Mouse (Mus musculus): ENCODE measurements around the gene Angptl4. TPM values are rescaled to one million over a fixed set of nuclear protein-coding genes. Genes with fewer than 3 reads are reported as not detected.
"Not testable (repeated sequence)": the region's sequence is repeated elsewhere in the genome, so short reads cannot be mapped to it uniquely, and the experiment has no call there.

Gene Angptl4
- polyA plus RNA-seq, 1 experiment from 2014 or later = 45.6 TPM

GRCm38 (mm10) chr17:33754656-33755055 lies 27.0 kb downstream of the Angptl4 start:
- H3K4me1 ChIP-seq = peaks cover 40% of the 10 kb centered on the region
- no peak overlapping the region for H3K9ac ChIP-seq
- H3K4me2 ChIP-seq (replicated peaks) = no peak overlapping the region
- H3K27ac ChIP-seq = no peak overlapping the region
- H3K36me3 ChIP-seq = peaks cover 27% of the 10 kb centered on the region
- no peaks in the 10 kb centered on the region for H3K9me3 ChIP-seq
- no peak for ATAC-seq (ENCODE audit: insufficient number of reproducible peaks, insufficient read depth, low FRiP score, low TSS enrichment)
- H3K4me3 ChIP-seq = no peak overlapping the region
- H3K27me3 ChIP-seq = no peaks in the 10 kb centered on the region
- 67% methylated on average over 1 of the region's 1 CpGs for WGBS

GRCm38 (mm10) chr17:33752297-33752696 lies 29.3 kb downstream of the Angptl4 start:
- WGBS = 97% methylated on average over 2 of the region's 2 CpGs
- Histone ChIP-seq H3K9ac (no peak overlapping the region), H3K27me3 (no peaks in the 10 kb centered on the region)

GRCm38 (mm10) chr17:33751181-33751580 lies 30.4 kb downstream of the Angptl4 start:
- H3K4me2 ChIP-seq (replicated peaks) = no peak overlapping the region
- ATAC-seq (ENCODE audit: insufficient number of reproducible peaks, insufficient read depth, low FRiP score, low TSS enrichment) = no peak
- no peaks in the 10 kb centered on the region for H3K27me3 ChIP-seq
- H3K4me3 ChIP-seq = no peak overlapping the region
- H3K4me1 ChIP-seq = peaks cover 11% of the 10 kb centered on the region
- no peak overlapping the region for H3K9ac ChIP-seq
- H3K9me3 ChIP-seq = no peaks in the 10 kb centered on the region
- H3K36me3 ChIP-seq = peaks cover 51% of the 10 kb centered on the region
- no peak overlapping the region for H3K27ac ChIP-seq

More at GRCm38 (mm10) chr17:33752297-33752696, 29.3 kb downstream of the Angptl4 start:
- peaks cover 21% of the 10 kb centered on the region for H3K4me1 ChIP-seq
- no peak overlapping the region for H3K27ac ChIP-seq
- H3K4me3 ChIP-seq = no peak overlapping the region
- no peak for ATAC-seq (ENCODE audit: insufficient number of reproducible peaks, insufficient read depth, low FRiP score, low TSS enrichment)
- no peak overlapping the region for H3K4me2 ChIP-seq (replicated peaks)
- H3K36me3 ChIP-seq = peaks cover 48% of the 10 kb centered on the region
- no peaks in the 10 kb centered on the region for H3K9me3 ChIP-seq

- Histone ChIP-seq H3K4me3 (no peak overlapping the region), H3K9me3 (no peaks in the 10 kb centered on the region), H3K4me2 (replicated peaks) (no peak overlapping the region), H3K36me3 (peaks cover 56% of the 10 kb centered on the region), H3K4me1 (no peaks in the 10 kb centered on the region), H3K27ac (no peak overlapping the region), H3K27me3 (no peaks in the 10 kb centered on the region), H3K9ac (no peak overlapping the region)
- 95% methylated on average over 5 of the region's 5 CpGs for WGBS
- no peak for ATAC-seq (ENCODE audit: insufficient number of reproducible peaks, insufficient read depth, low FRiP score, low TSS enrichment)
These were observed 32.2 kb downstream of the Angptl4 start for GRCm38 (mm10) chr17:33749451-33749850.

- Histone ChIP-seq H3K27me3 (no peaks in the 10 kb centered on the region), H3K4me2 (replicated peaks) (no peak overlapping the region), H3K36me3 (peaks cover 48% of the 10 kb centered on the region), H3K27ac (no peak overlapping the region), H3K9ac (no peak overlapping the region), H3K4me3 (no peak overlapping the region), H3K9me3 (no peaks in the 10 kb centered on the region; the same call in 1 of the 2 replicates), H3K4me1 (no peaks in the 10 kb centered on the region)
- ATAC-seq (ENCODE audit: insufficient number of reproducible peaks, insufficient read depth, low FRiP score, low TSS enrichment) = no peak
- WGBS = 72% methylated on average over 2 of the region's 2 CpGs
These were observed 35.6 kb downstream of the Angptl4 start for GRCm38 (mm10) chr17:33746011-33746410.

- no peak overlapping the region for H3K4me2 ChIP-seq (replicated peaks)
- peaks cover 36% of the 10 kb centered on the region for H3K36me3 ChIP-seq
- H3K9ac ChIP-seq = no peak overlapping the region
- H3K4me3 ChIP-seq = no peak overlapping the region
- no peaks in the 10 kb centered on the region for H3K4me1 ChIP-seq
- WGBS = 87% methylated on average over 5 of the region's 5 CpGs
- no peaks in the 10 kb centered on the region for H3K27me3 ChIP-seq
- no peak overlapping the region for H3K27ac ChIP-seq
- H3K9me3 ChIP-seq = no peaks in the 10 kb centered on the region; the same call in 1 of the 2 replicates
- ATAC-seq (ENCODE audit: insufficient number of reproducible peaks, insufficient read depth, low FRiP score, low TSS enrichment) = no peak
These were observed 36.8 kb downstream of the Angptl4 start for GRCm38 (mm10) chr17:33744686-33745384.

GRCm38 (mm10) chr17:33742420-33742819 lies 39.2 kb downstream of the Angptl4 start:
- ATAC-seq (ENCODE audit: insufficient number of reproducible peaks, insufficient read depth, low FRiP score, low TSS enrichment) = no peak
- 100% methylated on average over 1 of the region's 1 CpGs for WGBS
- H3K4me1 ChIP-seq = no peaks in the 10 kb centered on the region
- no peak overlapping the region for H3K9ac ChIP-seq
- H3K4me2 ChIP-seq (replicated peaks) = no peak overlapping the region
- H3K36me3 ChIP-seq = peaks cover 13% of the 10 kb centered on the region
- H3K27me3 ChIP-seq = no peaks in the 10 kb centered on the region
- H3K27ac ChIP-seq = no peak overlapping the region
- no peaks in the 10 kb centered on the region; the same call in 1 of the 2 replicates for H3K9me3 ChIP-seq
- no peak overlapping the region for H3K4me3 ChIP-seq

- not testable (repeated sequence) for H3K36me3 ChIP-seq; H3K9ac ChIP-seq; H3K4me2 ChIP-seq (replicated peaks); H3K9me3 ChIP-seq; H3K27me3 ChIP-seq; ATAC-seq (ENCODE audit: insufficient number of reproducible peaks, insufficient read depth, low FRiP score, low TSS enrichment); H3K4me3 ChIP-seq; H3K4me1 ChIP-seq; H3K27ac ChIP-seq
- WGBS = 73% methylated on average over 10 of the region's 10 CpGs
These were observed 48.1 kb downstream of the Angptl4 start for GRCm38 (mm10) chr17:33733526-33733925.

- not testable (repeated sequence) for H3K36me3 ChIP-seq; H3K4me3 ChIP-seq; H3K4me1 ChIP-seq; H3K9me3 ChIP-seq; H3K4me2 ChIP-seq (replicated peaks); H3K9ac ChIP-seq; H3K27me3 ChIP-seq; H3K27ac ChIP-seq; ATAC-seq (ENCODE audit: insufficient number of reproducible peaks, insufficient read depth, low FRiP score, low TSS enrichment)
- WGBS = 76% methylated on average over 9 of the region's 9 CpGs
These were observed 49.0 kb downstream of the Angptl4 start for GRCm38 (mm10) chr17:33732556-33733083.

GRCm38 (mm10) chr17:33729215-33729614 lies 52.4 kb downstream of the Angptl4 start:
- no peak overlapping the region for H3K27ac ChIP-seq

GRCm38 (mm10) chr17:33728396-33728795 lies 53.2 kb downstream of the Angptl4 start:
- ATAC-seq (ENCODE audit: insufficient number of reproducible peaks, insufficient read depth, low FRiP score, low TSS enrichment) = no peak
- Histone ChIP-seq H3K4me1 (no peaks in the 10 kb centered on the region), H3K27me3 (no peaks in the 10 kb centered on the region), H3K27ac (no peak overlapping the region), H3K36me3 (no peaks in the 10 kb centered on the region), H3K4me3 (no peak overlapping the region), H3K9me3 (no peaks in the 10 kb centered on the region), H3K4me2 (replicated peaks) (no peak overlapping the region), H3K9ac (no peak overlapping the region)
- WGBS = 63% methylated on average over 2 of the region's 2 CpGs

More at GRCm38 (mm10) chr17:33729215-33729614, 52.4 kb downstream of the Angptl4 start:
- Histone ChIP-seq H3K4me2 (replicated peaks) (no peak overlapping the region), H3K4me1 (no peaks in the 10 kb centered on the region), H3K27me3 (no peaks in the 10 kb centered on the region), H3K4me3 (no peak overlapping the region), H3K9me3 (no peaks in the 10 kb centered on the region), H3K36me3 (no peaks in the 10 kb centered on the region), H3K9ac (no peak overlapping the region)
- WGBS = 69% methylated on average over 2 of the region's 2 CpGs
- no peak for ATAC-seq (ENCODE audit: insufficient number of reproducible peaks, insufficient read depth, low FRiP score, low TSS enrichment)
